Mouse (Mus musculus): ENCODE results near the gene Gm12248. TPM values are rescaled to one million over a fixed set of nuclear protein-coding genes. Genes with fewer than 3 reads are reported as not detected.
"Not testable (repeated sequence)": the region's sequence is repeated elsewhere in the genome, so short reads cannot be mapped to it uniquely, and the experiment has no call there.

Gm12248 gene
- total and polyA plus RNA-seq, 2 experiments from 2014 or later: not detected

GRCm38 (mm10) chr11:58081716-58082115 is 11.2 kb downstream of the Gm12248 start:
- Histone ChIP-seq H3K27me3 (ENCODE audit: insufficient read depth, low read length) (no peaks in the 10 kb centered on the region), H3K27ac (no peak overlapping the region), H3K36me3 (ENCODE audit: insufficient read depth, low read length) (no peaks in the 10 kb centered on the region), H3K4me1 (ENCODE audit: insufficient read depth, low read length) (no peaks in the 10 kb centered on the region), H3K9me3 (ENCODE audit: low read length) (no peaks in the 10 kb centered on the region), H3K4me2 (ENCODE audit: low read depth, low read length) (no peak overlapping the region), H3K9ac (replicated peaks; ENCODE audit: low read length) (no peak overlapping the region), H3K4me3 (ENCODE audit: low read length) (no peak overlapping the region)
- ATAC-seq (no peak), DNase-seq (ENCODE audit: low spot score) (no peak)
- 84% methylated on average over 6 of the region's 6 CpGs for WGBS
- TF ChIP-seq CTCF (IDR thresholded peaks at IDR 0.05; ENCODE audit: low read depth): no peak

GRCm38 (mm10) chr11:58077270-58077669 is 15.7 kb downstream of the Gm12248 start:
- no peak for TF ChIP-seq CTCF (IDR thresholded peaks at IDR 0.05; ENCODE audit: low read depth)
- Histone ChIP-seq H3K36me3 (ENCODE audit: insufficient read depth, low read length) (no peaks in the 10 kb centered on the region), H3K27me3 (ENCODE audit: insufficient read depth, low read length) (no peaks in the 10 kb centered on the region), H3K4me1 (ENCODE audit: insufficient read depth, low read length) (no peaks in the 10 kb centered on the region), H3K9ac (replicated peaks; ENCODE audit: low read length) (no peak overlapping the region), H3K4me3 (ENCODE audit: low read length) (no peak overlapping the region), H3K9me3 (ENCODE audit: low read length) (no peaks in the 10 kb centered on the region), H3K4me2 (ENCODE audit: low read depth, low read length) (no peak overlapping the region), H3K27ac (no peak overlapping the region)
- WGBS: 69% methylated on average over 4 of the region's 4 CpGs
- ATAC-seq (no peak), DNase-seq (ENCODE audit: low spot score) (no peak)

- H3K27ac ChIP-seq: no peak overlapping the region
- no peak overlapping the region for H3K4me2 ChIP-seq (ENCODE audit: low read depth, low read length)
- H3K9me3 ChIP-seq (ENCODE audit: low read length): no peaks in the 10 kb centered on the region
- H3K9ac ChIP-seq (replicated peaks; ENCODE audit: low read length): no peak overlapping the region
- no peak for ATAC-seq
- no peaks in the 10 kb centered on the region for H3K36me3 ChIP-seq (ENCODE audit: insufficient read depth, low read length)
- no peak for DNase-seq (ENCODE audit: low spot score)
- no peak for TF ChIP-seq CTCF (IDR thresholded peaks at IDR 0.05; ENCODE audit: low read depth)
- H3K27me3 ChIP-seq (ENCODE audit: insufficient read depth, low read length): no peaks in the 10 kb centered on the region
- H3K4me1 ChIP-seq (ENCODE audit: insufficient read depth, low read length): no peaks in the 10 kb centered on the region
- no peak overlapping the region for H3K4me3 ChIP-seq (ENCODE audit: low read length)
- 82% methylated on average over 3 of the region's 3 CpGs for WGBS
Observed at GRCm38 (mm10) chr11:58072978-58073377, 20.0 kb downstream of the Gm12248 start.

GRCm38 (mm10) chr11:58065025-58065424 is 27.9 kb downstream of the Gm12248 start:
- peaks cover 6% of the 10 kb centered on the region; the same call in 1 of the 2 replicates for H3K36me3 ChIP-seq (ENCODE audit: insufficient read depth, low read length)
- 83% methylated on average over 4 of the region's 4 CpGs for WGBS
- H3K4me2 ChIP-seq (ENCODE audit: low read depth, low read length): no peak overlapping the region
- no peak overlapping the region for H3K9ac ChIP-seq (replicated peaks; ENCODE audit: low read length)
- no peak overlapping the region for H3K4me3 ChIP-seq (ENCODE audit: low read length)
- no peak for ATAC-seq
- H3K27me3 ChIP-seq (ENCODE audit: insufficient read depth, low read length): no peaks in the 10 kb centered on the region
- DNase-seq (ENCODE audit: low spot score): no peak
- no peak overlapping the region for H3K27ac ChIP-seq
- no peaks in the 10 kb centered on the region for H3K4me1 ChIP-seq (ENCODE audit: insufficient read depth, low read length)
- TF ChIP-seq CTCF (IDR thresholded peaks at IDR 0.05; ENCODE audit: low read depth): no peak
- no peaks in the 10 kb centered on the region for H3K9me3 ChIP-seq (ENCODE audit: low read length)

GRCm38 (mm10) chr11:58062586-58062985 is 30.3 kb downstream of the Gm12248 start:
- no peak overlapping the region for H3K4me3 ChIP-seq (ENCODE audit: low read length)
- DNase-seq (ENCODE audit: low spot score) (no peak), ATAC-seq (no peak)
- no peaks in the 10 kb centered on the region for H3K4me1 ChIP-seq (ENCODE audit: insufficient read depth, low read length)
- no peak overlapping the region for H3K9ac ChIP-seq (replicated peaks; ENCODE audit: low read length)
- no peak overlapping the region for H3K27ac ChIP-seq
- no peak for TF ChIP-seq CTCF (IDR thresholded peaks at IDR 0.05; ENCODE audit: low read depth)
- no peaks in the 10 kb centered on the region for H3K9me3 ChIP-seq (ENCODE audit: low read length)
- H3K4me2 ChIP-seq (ENCODE audit: low read depth, low read length): no peak overlapping the region
- no peaks in the 10 kb centered on the region for H3K27me3 ChIP-seq (ENCODE audit: insufficient read depth, low read length)
- H3K36me3 ChIP-seq (ENCODE audit: insufficient read depth, low read length): peaks cover 22% of the 10 kb centered on the region; the same call in 1 of the 2 replicates
- 89% methylated on average over 4 of the region's 4 CpGs for WGBS

- H3K4me2 ChIP-seq (ENCODE audit: low read depth, low read length); H3K4me1 ChIP-seq (ENCODE audit: insufficient read depth, low read length); H3K9me3 ChIP-seq (ENCODE audit: low read length); H3K27me3 ChIP-seq (ENCODE audit: insufficient read depth, low read length); ATAC-seq; H3K4me3 ChIP-seq (ENCODE audit: low read length); H3K9ac ChIP-seq (replicated peaks; ENCODE audit: low read length); H3K27ac ChIP-seq; DNase-seq (ENCODE audit: low spot score): not testable (repeated sequence)
- H3K36me3 ChIP-seq (ENCODE audit: insufficient read depth, low read length): peaks cover 32% of the 10 kb centered on the region; the same call in 1 of the 2 replicates
- 76% methylated on average over 3 of the region's 4 CpGs for WGBS
Observed at GRCm38 (mm10) chr11:58061218-58061617, 31.7 kb downstream of the Gm12248 start.

- H3K27me3 ChIP-seq (ENCODE audit: insufficient read depth, low read length); H3K27ac ChIP-seq; H3K4me3 ChIP-seq (ENCODE audit: low read length); H3K9ac ChIP-seq (replicated peaks; ENCODE audit: low read length); H3K9me3 ChIP-seq (ENCODE audit: low read length); DNase-seq (ENCODE audit: low spot score); H3K4me1 ChIP-seq (ENCODE audit: insufficient read depth, low read length); H3K4me2 ChIP-seq (ENCODE audit: low read depth, low read length): not testable (repeated sequence)
- peaks cover 45% of the 10 kb centered on the region; the same call in 1 of the 2 replicates for H3K36me3 ChIP-seq (ENCODE audit: insufficient read depth, low read length)
- ATAC-seq: peak; percentile 35; the same call in 1 of the 2 replicates
- 87% methylated on average over 7 of the region's 7 CpGs for WGBS
Observed at GRCm38 (mm10) chr11:58059752-58060151, 33.2 kb downstream of the Gm12248 start.
